Mouse (Mus musculus) gonadal fat pad, adult 2 months (tissue): ENCODE data around the gene Agrp. TPM values are rescaled to one million over a fixed set of nuclear protein-coding genes. Genes with fewer than 3 reads are reported as not detected.

Experiments used
- DNase-seq: peaks from one replicate; pipeline ENCODE4 v3.0.0-alpha.2; 2012; ENCODE audit warnings: low read depth
- polyA plus RNA-seq: library from polyadenylated mRNA; depleted of rRNA; stranded (reverse); fragments of >200 nt; gene quantifications from 2 replicates; pipeline ENCODE4 v1.2.3, GENCODE M21; 2012

Gene Agrp
- polyA plus RNA-seq, 1 experiment = 0.45 TPM

DNA sequence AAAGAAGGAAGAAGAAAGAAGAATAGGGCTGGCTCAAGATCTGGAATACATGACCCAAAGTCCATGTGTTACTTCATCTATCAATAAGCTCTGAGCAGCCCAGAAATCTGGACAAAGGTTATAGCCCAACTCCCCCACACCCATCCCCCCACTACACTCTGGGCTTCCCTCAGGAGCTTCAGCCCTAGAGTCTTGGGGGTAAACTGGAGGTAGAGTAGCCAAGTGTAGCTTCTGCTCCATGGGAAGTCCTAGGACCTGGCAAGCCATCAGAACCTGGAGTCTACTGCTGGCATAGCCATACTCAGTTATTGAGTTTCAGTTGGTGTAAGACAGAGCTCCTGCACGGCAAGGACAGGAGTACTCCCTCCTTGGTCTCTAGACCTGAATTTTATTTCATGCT, 87.7 kb downstream of the Agrp start:
- DNase-seq = no peak

DNA sequence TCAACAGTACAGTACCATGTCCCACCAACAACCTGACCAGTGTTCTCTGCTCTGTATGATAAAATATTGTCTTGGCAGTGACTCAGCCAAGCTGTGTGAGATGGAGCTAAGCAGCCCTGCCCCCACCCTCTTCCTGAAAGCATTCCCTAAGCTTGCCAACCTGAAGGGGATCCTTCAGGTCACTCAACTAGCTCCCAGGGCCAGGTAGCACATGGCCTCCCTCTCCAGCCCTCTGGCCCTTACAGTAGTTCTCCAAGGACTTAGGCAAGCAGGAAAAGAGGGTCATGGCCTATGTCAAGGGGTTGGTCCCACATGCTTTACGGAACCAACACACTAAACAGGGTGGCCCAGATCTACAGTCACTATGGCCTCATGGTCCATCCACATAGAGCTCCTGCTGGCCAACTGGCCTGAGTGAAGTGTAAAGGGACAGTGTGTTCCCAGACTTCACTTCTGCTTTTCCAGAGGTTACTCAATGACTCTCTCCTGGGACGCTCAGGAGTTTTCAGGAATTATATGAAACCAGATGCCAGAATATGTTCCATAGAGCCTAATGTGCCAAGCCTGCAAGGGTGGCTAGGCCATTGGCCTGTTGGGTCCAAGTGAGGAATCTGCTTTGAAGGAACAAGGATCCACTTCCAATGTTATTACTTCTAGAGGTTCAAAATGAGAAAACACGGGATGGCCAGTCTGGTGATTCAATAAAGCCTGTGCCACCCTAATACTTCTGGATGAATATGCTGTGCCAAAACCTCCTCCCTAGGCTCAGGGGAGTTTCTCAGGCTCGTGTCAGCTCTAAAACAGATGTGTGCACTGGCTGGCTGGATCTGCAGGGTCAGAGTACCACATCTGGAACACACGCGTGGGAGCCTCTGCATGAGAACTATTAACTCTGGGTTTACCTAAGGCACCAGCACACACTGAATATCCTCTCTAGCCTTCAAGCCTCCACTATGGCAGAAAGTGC, 90.5 kb downstream of the Agrp start:
- no peak for DNase-seq

GRCm38 (mm10) chr8:105545249-105545648, 91.9 kb downstream of the Agrp start:
- no peak for DNase-seq

GRCm38 (mm10) chr8:105544544-105545205, 92.5 kb downstream of the Agrp start:
- DNase-seq = no peak

- no peak for DNase-seq
Observed at GRCm38 (mm10) chr8:105543703-105544102, 93.5 kb downstream of the Agrp start.

DNA sequence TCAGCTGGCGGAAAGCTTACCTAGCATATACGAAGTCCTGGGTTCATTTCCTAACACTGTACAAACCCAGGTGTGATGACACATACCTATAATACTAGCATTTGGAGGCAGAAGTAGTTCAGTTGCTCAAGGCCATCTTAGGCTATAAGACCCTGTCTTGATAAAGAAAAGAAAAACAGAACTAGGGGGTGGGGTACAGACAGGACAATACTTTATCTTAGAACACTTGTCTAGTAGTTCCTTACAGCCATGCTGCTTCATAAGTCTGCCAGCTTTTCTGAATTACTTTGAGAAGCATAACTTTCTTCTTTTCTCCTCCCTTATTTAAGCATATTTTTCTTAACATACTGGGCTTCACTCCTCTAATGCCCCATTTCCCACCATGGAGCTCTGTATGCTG, 94.4 kb downstream of the Agrp start:
- DNase-seq = no peak

DNA sequence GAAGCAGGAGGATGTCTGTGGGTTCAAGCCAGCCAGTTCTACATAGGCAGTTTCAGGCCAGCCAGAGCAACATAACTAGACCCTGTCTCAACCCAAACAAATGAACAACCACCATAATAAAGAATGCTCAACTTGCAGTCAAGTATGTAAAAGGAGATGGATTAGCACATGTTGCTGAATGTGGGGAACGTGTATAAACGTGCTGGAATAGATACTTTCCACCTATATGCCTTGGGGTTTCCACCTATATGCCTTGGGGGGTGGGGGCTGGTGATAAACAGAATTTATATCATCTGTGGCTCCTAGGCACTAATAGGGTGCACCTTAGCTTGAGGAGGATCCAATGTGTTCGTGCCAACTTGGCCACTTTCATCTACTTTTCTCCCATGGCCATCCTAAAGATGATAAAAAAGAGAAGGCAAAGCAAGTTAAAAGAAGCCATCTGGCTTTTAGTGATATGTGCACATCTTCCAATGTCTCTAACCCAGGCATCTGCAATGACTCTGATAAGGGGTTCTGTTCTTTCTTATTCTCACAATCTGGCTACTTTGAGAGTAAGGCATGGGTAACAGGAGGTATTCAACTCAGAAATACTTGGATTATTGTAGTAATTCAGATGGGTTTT, 95.0 kb downstream of the Agrp start:
- DNase-seq = no peak

DNA sequence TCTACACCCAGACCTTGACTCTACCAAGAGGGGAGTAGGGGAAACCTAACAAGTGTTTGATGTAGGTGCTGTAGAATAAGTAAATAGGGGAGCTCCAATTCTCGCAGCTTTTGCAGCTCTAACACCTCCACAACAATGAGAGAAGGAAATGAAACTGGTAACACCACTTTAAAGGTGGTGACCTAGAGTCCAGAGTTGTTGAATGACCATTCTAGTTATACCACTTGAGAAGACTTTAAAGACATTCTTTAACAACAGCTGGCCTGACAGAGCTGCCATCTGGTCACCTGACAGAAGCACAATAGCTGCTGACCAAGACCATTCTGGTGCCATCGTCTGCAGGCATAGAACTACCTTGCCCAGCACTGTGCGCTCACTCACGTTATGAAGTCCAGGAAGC, 98.3 kb downstream of the Agrp start:
- no peak for DNase-seq

DNA sequence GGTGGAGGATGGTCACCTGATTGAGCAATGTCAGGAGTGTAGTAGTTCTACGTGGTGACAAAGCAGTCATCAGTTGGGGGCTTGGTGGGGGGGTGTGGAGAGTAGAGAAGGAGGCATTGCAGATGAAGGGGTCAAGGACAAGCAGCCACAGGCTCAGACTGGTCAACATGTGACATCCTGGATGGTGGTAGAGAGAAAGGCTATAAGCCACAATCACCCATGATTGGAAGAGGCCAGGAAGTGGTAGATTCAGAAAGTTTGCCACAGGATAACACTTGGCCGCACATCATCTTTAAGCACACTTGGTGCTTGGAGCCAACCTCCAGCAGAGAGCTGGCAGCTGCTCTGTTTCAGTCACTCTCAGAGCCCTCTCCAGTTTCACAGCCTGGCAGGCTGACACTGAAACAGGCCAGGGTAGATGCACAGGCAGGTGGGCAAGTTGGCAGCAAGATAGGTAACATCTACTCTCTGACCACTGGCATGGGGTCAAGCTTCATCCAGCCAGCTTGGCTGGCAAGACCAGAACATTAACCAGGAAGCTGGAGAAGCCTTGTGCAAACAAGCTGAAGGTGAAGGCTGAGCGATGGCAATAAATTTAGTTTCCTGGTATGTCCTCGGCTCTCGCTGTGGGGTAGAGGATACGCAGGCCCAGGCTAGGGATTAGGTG, 100.0 kb downstream of the Agrp start:
- DNase-seq = no peak

DNA sequence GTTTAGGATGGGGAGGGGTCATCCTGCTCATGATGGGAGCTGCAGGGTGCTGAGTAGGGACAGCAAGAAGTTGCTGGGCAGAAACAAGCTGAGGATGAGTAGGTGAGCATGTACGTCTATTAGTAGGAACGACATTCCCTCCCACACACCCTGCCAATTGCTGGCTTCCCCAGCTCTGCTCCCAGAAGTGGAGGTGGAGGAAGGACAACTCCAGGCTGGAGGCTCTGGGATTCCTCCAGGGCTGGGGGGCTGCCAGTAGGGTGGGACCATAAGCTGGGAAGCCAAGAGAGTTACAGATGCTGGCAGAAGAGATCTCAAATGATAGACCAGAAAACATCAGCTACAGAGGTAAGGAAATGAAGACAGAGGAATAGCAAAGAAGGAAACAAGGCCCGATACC, 100.6 kb downstream of the Agrp start:
- DNase-seq = no peak

- DNase-seq = no peak
Observed at GRCm38 (mm10) chr8:105533892-105534329, 103.3 kb downstream of the Agrp start.

DNA sequence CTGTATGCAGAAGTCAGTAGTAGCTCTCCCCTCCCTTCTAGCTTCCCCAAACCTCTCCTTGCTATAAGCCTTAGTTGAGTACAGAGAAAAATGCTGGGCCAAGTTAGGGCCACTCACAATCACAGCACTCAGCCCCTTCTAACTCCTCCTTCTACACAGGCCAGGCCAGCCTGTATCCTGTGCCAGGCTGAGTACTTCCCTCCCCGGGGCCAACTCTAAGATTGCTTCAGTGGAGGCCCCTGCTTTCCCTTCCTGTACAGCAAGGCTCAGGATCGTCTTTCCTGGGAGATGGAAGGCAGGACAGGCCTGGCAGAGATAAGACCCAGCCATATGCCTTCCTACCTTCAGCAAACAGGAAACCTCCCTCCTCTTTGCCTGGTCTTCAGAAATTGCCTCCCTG, 103.8 kb downstream of the Agrp start:
- DNase-seq = no peak

- DNase-seq = no peak
Observed at GRCm38 (mm10) chr8:105531774-105532173, 105.4 kb downstream of the Agrp start.

DNA sequence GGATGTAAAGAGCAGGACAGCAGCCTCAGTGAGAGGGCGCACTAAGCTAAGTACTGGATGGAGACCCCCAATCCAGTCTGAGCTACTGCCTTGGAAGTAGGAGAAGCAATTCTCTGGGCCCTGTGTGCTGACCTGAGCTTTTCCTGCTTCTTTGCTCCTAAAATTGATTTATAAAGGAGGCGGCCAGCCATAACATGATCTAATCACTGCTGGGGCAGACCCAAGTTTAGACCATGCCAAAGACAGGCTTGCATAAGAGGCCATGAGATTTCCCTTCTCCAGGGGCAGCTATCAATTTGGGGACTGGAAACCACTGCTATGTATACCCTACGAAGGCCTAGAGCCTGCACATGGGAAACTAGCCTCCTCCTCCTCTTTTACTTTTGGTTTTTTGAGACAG, 107.9 kb downstream of the Agrp start:
- DNase-seq = no peak

GRCm38 (mm10) chr8:105528206-105528605, 109.0 kb downstream of the Agrp start:
- no peak for DNase-seq

GRCm38 (mm10) chr8:105527110-105527509, 110.1 kb downstream of the Agrp start:
- DNase-seq = no peak

GRCm38 (mm10) chr8:105522890-105523289, 114.3 kb downstream of the Agrp start:
- no peak for DNase-seq

DNA sequence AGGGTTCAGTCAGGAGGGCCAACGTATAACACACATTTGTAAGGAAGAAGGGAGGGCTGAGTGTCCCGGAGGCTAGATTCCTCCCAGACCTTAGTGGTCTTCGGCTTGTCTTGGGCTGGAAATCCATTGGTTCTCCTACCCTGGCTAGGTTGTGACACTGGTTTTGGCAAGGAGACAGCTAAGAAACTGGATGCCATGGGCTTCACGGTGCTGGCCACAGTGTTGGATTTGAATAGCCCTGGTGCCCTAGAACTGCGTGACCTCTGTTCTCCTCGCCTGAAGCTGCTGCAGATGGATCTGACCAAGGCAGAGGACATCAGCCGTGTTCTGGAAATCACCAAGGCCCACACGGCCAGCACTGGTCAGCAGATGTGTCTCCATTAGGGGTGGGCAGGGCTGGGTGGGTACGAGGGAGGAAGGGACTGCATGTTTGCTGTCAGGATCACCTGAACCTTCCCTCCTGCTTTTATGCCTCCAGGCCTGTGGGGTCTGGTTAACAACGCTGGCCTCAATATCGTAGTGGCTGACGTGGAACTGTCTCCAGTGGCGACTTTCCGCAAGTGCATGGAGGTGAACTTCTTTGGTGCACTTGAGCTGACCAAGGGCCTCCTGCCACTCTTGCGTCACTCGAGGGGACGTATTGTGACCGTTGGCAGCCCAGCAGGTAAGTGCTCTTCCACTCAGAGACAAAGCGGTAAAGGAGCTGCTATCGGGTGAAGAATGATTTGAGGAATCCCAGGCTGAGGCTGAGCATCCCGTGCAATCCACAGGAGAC, 115.0 kb downstream of the Agrp start:
- DNase-seq = no peak

GRCm38 (mm10) chr8:105521061-105521460, 116.1 kb downstream of the Agrp start:
- DNase-seq = no peak

DNA sequence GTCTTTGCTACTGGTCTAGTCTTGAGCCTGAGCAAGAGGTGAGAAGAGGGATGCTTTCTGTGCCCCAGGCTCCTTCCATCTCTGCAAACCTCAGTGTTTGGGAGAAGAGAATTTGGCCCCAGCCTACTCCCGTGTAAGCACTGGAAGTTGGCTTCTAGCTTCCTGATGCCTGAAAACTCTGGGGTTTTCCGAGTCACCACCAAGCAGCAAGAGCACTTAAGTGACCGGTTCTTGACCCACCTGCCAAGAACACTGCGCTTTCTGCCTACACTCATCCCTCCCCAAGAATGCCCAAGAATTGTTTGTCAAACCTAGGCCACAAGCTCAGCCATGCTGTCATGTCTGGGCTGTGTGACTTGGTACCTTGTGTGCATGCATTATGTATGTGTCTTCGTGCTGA, 116.7 kb downstream of the Agrp start:
- no peak for DNase-seq

DNA sequence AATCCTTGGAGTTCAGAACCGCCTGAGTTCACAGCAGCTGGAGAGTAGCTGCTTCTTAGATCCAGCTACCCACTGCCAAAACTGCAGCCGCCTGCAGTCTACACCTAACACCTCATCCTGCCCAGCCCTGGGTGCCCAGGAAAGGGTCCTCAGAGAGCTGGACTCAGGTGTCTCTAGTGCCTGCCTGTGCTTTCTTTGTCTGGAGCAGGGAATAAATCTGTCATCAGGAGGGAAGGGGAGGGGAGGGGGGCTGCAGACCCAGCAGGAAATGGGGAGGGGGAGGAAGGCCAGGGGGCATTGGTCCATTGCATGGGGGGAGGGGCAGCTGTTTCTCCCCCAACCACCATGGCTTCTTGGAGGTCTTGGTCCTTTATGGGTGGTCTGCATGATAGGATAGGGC, 117.6 kb downstream of the Agrp start:
- no peak for DNase-seq
